ENCODE assay signal across 13 mouse cellular contexts in genomic region chr13:35686273-35686672, GRCm38 (mm10). TPM values are rescaled to one million over a fixed set of nuclear protein-coding genes. Genes with fewer than 3 reads are reported as not detected.
DNase-seq lines count a peak whose midpoint lies in the region; ATAC-seq lines count a peak whose summit lies in the region.
"Had no signal": no experiment of that assay in that cellular context is flagged by ENCODE, and none has a peak within 500 bp of the region (broad histone marks: within the 10 kb centered on the region; RNA-seq: fewer than 3 reads in every experiment).

No protein-coding gene starts in this region.

- H3K36me3 ChIP-seq in hindbrain, embryonic 15.5 days = no peaks in the 10 kb centered on the region
- no peaks in the 10 kb centered on the region for H3K36me3 ChIP-seq in hindbrain, embryonic 13.5 days
- H3K36me3 ChIP-seq: heart, embryonic 15.5 days had no signal

- no peak overlapping the region for H3K9ac ChIP-seq in hindbrain, embryonic 15.5 days
- no peak overlapping the region for H3K9ac ChIP-seq in hindbrain, embryonic 13.5 days
- H3K9ac ChIP-seq: heart, embryonic 15.5 days had no signal

- no peaks in the 10 kb centered on the region for H3K4me1 ChIP-seq in hindbrain, embryonic 15.5 days (replicated peaks)
- H3K4me1 ChIP-seq in hindbrain, embryonic 13.5 days (replicated peaks) = no peaks in the 10 kb centered on the region

- DNase-seq in lung, postnatal 10 days = peak; percentile 21
- DNase-seq in lung, postnatal 14 days = no peak
- peak; percentile 41 to 45 for DNase-seq in adrenal gland, postnatal 36 days
- DNase-seq in heart, postnatal 4 days = peak; percentile 21
- DNase-seq: cerebellum, adult 11-12 months; kidney, adult 9 months; liver; thymus, postnatal 36 days had no signal

- ATAC-seq in hindbrain, embryonic 15.5 days (ENCODE audit: low FRiP score, low read depth) = 0 out of 2 replicates have a peak, but pooled peaks have one; percentile 30
- ATAC-seq in hindbrain, embryonic 13.5 days (ENCODE audit: low FRiP score) = no peak
- no peak for ATAC-seq in monocyte, adult 5-6 weeks (replicated peaks; ENCODE audit: insufficient number of reproducible peaks, low FRiP score, low TSS enrichment, poor library complexity, severe bottlenecking)

- no peak overlapping the region for H3K4me3 ChIP-seq in hindbrain, embryonic 15.5 days
- H3K4me3 ChIP-seq in hindbrain, embryonic 13.5 days = no peak overlapping the region
- H3K4me3 ChIP-seq: heart, embryonic 15.5 days; left cerebral cortex, adult 2 months had no signal

- no peak overlapping the region for H3K4me2 ChIP-seq in hindbrain, embryonic 15.5 days
- no peak overlapping the region for H3K4me2 ChIP-seq in hindbrain, embryonic 13.5 days
- H3K4me2 ChIP-seq: heart, embryonic 15.5 days had no signal

- H3K27ac ChIP-seq in hindbrain, embryonic 15.5 days (replicated peaks) = no peak overlapping the region
- no peak overlapping the region for H3K27ac ChIP-seq in hindbrain, embryonic 13.5 days
- H3K27ac ChIP-seq: heart, embryonic 15.5 days; left cerebral cortex, adult 2 months had no signal

- WGBS in hindbrain, embryonic 15.5 days = 64% methylated on average over 8 of the region's 8 CpGs
- 74% methylated on average over 8 of the region's 8 CpGs for WGBS in hindbrain, embryonic 13.5 days

- H3K27me3 ChIP-seq in hindbrain, embryonic 15.5 days = no peaks in the 10 kb centered on the region
- no peaks in the 10 kb centered on the region for H3K27me3 ChIP-seq in hindbrain, embryonic 13.5 days
- H3K27me3 ChIP-seq: heart, embryonic 15.5 days had no signal

- H3K9me3 ChIP-seq in hindbrain, embryonic 15.5 days = no peaks in the 10 kb centered on the region
- no peaks in the 10 kb centered on the region for H3K9me3 ChIP-seq in hindbrain, embryonic 13.5 days
- H3K9me3 ChIP-seq: heart, embryonic 15.5 days had no signal

RNA-seq across cellular contexts. Expression of gene Cdyl, which starts 26.6 kb away (rescaled TPM):
- 6.0 and 6.6 TPM in 2 replicates for polyA plus RNA-seq in hindbrain, embryonic 15.5 days (2015; fragmentation: Nextera tagmentation; extraction: Ambion mirVana)
- polyA plus RNA-seq in hindbrain, embryonic 13.5 days (2015; fragmentation: Nextera tagmentation; extraction: Ambion mirVana) = 5.8 and 6.0 TPM in 2 replicates
- 10 to 100 TPM; 20.5 to 26.4 TPM for total RNA-seq in adrenal gland, postnatal 36 days (2021)
- total RNA-seq in heart, postnatal 4 days (2021) = 10 to 100 TPM; 19.5 to 20.3 TPM
- 29.2 to 47.5 TPM (median 29.5 TPM) in 3 replicates for total RNA-seq in monocyte, adult 5-6 weeks (2017)
